Mouse (Mus musculus) neural tube, embryonic 13.5 days (tissue): ENCODE data around the gene Pgp. TPM values are rescaled to one million over a fixed set of nuclear protein-coding genes. Genes with fewer than 3 reads are reported as not detected.
A peak's percentile ranks its signal among the peaks of the same experiment; 100 is the strongest.

Source experiments
- ATAC-seq: fragments of 200-750 bp; cut with Nextera tagmentation; 2 replicates; pipeline ENCODE4 v1.8.0; 2017; ENCODE audit warnings: low read depth, mild to moderate bottlenecking, moderate TSS enrichment, moderate library complexity
- H3K27ac ChIP-seq: fragments of 300-500 bp; sonication (generic); replicated peaks from 2 replicates; pipeline ENCODE4 v1.5.1; 2015; ENCODE audit warnings: moderate library complexity, mild to moderate bottlenecking, inconsistent platforms
- H3K27me3 ChIP-seq: fragments of 300-500 bp; sonication (generic); 2 replicates; pipeline ENCODE4 v1.6.1; 2015; ENCODE audit warnings: mild to moderate bottlenecking, inconsistent platforms
- H3K36me3 ChIP-seq: fragments of 300-500 bp; sonication (generic); 2 replicates; pipeline ENCODE4 v1.6.1; 2015; ENCODE audit warnings: mild to moderate bottlenecking, inconsistent platforms
- H3K4me1 ChIP-seq: fragments of 300-500 bp; sonication (generic); replicated peaks from 2 replicates; pipeline ENCODE4 v1.6.1; 2015; ENCODE audit warnings: inconsistent platforms
- H3K4me2 ChIP-seq: fragments of 300-500 bp; sonication (generic); 2 replicates; pipeline ENCODE4 v1.6.1; 2015; ENCODE audit warnings: inconsistent platforms, mild to moderate bottlenecking, moderate library complexity
- H3K4me3 ChIP-seq: fragments of 300-500 bp; sonication (generic); 2 replicates; pipeline ENCODE4 v1.5.1; 2015; ENCODE audit warnings: mild to moderate bottlenecking, inconsistent platforms
- H3K9ac ChIP-seq: fragments of 300-500 bp; sonication (generic); 2 replicates; pipeline ENCODE4 v1.6.1; 2015; ENCODE audit warnings: moderate library complexity, mild to moderate bottlenecking, inconsistent platforms
- H3K9me3 ChIP-seq: fragments of 300-500 bp; sonication (generic); 2 replicates; pipeline ENCODE4 v1.6.1; 2016; ENCODE audit warnings: inconsistent platforms
- WGBS: fragments of 180-500 bp; shearing (Covaris S2); methylation state at CpG from one replicate; pipeline ENCODE4 v1.1.7; 2015; 5-methylcytosine and 5-hydroxymethylcytosine counted together
- polyA plus RNA-seq: library from polyadenylated mRNA; unstranded; fragments of >200 nt; fragmentation: Nextera tagmentation; extraction: Ambion mirVana; gene quantifications from 2 replicates; pipeline ENCODE4 v1.2.1, GENCODE M21; 2015

Pgp gene
- polyA plus RNA-seq, 1 experiment from 2014 or later: 57.4 TPM

GRCm38 (mm10) chr17:24490399-24490798 lies 20.2 kb downstream of the Pgp start:
- peak overlapping the region; percentile 97 for H3K9ac ChIP-seq
- WGBS: 67% methylated on average over 4 of the region's 4 CpGs
- H3K27ac ChIP-seq: peak overlapping the region; percentile 98; the same call in 1 of the 2 replicates
- peak overlapping the region; percentile 78 for H3K4me3 ChIP-seq
- ATAC-seq: no peak
- peaks cover 51% of the 10 kb centered on the region for H3K4me1 ChIP-seq
- H3K9me3 ChIP-seq: no peaks in the 10 kb centered on the region
- H3K4me2 ChIP-seq: peak overlapping the region; percentile 85
- H3K27me3 ChIP-seq: no peaks in the 10 kb centered on the region
- no peaks in the 10 kb centered on the region for H3K36me3 ChIP-seq

GRCm38 (mm10) chr17:24494627-24495335 lies 24.6 kb downstream of the Pgp start:
- no peak for ATAC-seq
- 32% methylated on average over 2 of the region's 2 CpGs for WGBS
- no peak overlapping the region for H3K9ac ChIP-seq
- H3K27me3 ChIP-seq: no peaks in the 10 kb centered on the region
- no peak overlapping the region for H3K4me2 ChIP-seq
- no peak overlapping the region for H3K4me3 ChIP-seq
- H3K9me3 ChIP-seq: no peaks in the 10 kb centered on the region
- H3K36me3 ChIP-seq: peaks cover 40% of the 10 kb centered on the region
- no peak overlapping the region; the same call in 1 of the 2 replicates for H3K27ac ChIP-seq
- H3K4me1 ChIP-seq: peaks cover 31% of the 10 kb centered on the region

GRCm38 (mm10) chr17:24495443-24495842 lies 25.3 kb downstream of the Pgp start:
- WGBS: 84% methylated on average over 3 of the region's 3 CpGs
- Histone ChIP-seq H3K27me3 (no peaks in the 10 kb centered on the region), H3K27ac (no peak overlapping the region; the same call in 1 of the 2 replicates), H3K9me3 (no peaks in the 10 kb centered on the region), H3K4me2 (no peak overlapping the region), H3K36me3 (peaks cover 45% of the 10 kb centered on the region), H3K9ac (0 out of 2 replicates have a peak overlapping the region, but pooled peaks have one; percentile 17), H3K4me1 (peaks cover 24% of the 10 kb centered on the region), H3K4me3 (no peak overlapping the region)
- no peak for ATAC-seq

GRCm38 (mm10) chr17:24496026-24496425 lies 25.8 kb downstream of the Pgp start:
- 86% methylated on average over 1 of the region's 1 CpGs for WGBS
- H3K27ac ChIP-seq: no peak overlapping the region
- H3K4me2 ChIP-seq: no peak overlapping the region
- no peaks in the 10 kb centered on the region for H3K9me3 ChIP-seq
- ATAC-seq: no peak
- H3K36me3 ChIP-seq: peaks cover 51% of the 10 kb centered on the region
- H3K4me3 ChIP-seq: no peak overlapping the region
- peaks cover 18% of the 10 kb centered on the region for H3K4me1 ChIP-seq
- 0 out of 2 replicates have a peak overlapping the region, but pooled peaks have one; percentile 34 for H3K9ac ChIP-seq
- H3K27me3 ChIP-seq: no peaks in the 10 kb centered on the region

GRCm38 (mm10) chr17:24502208-24502607 lies 32.0 kb downstream of the Pgp start:
- H3K27me3 ChIP-seq: no peaks in the 10 kb centered on the region
- ATAC-seq: no peak
- no peak overlapping the region for H3K9ac ChIP-seq
- H3K36me3 ChIP-seq: peaks cover 98% of the 10 kb centered on the region
- H3K4me2 ChIP-seq: no peak overlapping the region
- WGBS: 48% methylated on average over 11 of the region's 11 CpGs
- no peaks in the 10 kb centered on the region for H3K9me3 ChIP-seq
- H3K4me3 ChIP-seq: no peak overlapping the region
- H3K27ac ChIP-seq: no peak overlapping the region
- peaks cover 13% of the 10 kb centered on the region for H3K4me1 ChIP-seq

- no peak for ATAC-seq
- Histone ChIP-seq H3K4me3 (no peak overlapping the region), H3K27ac (no peak overlapping the region), H3K4me1 (peaks cover 13% of the 10 kb centered on the region), H3K27me3 (no peaks in the 10 kb centered on the region), H3K36me3 (peaks cover 98% of the 10 kb centered on the region), H3K4me2 (no peak overlapping the region), H3K9ac (no peak overlapping the region), H3K9me3 (no peaks in the 10 kb centered on the region)
- WGBS: 92% methylated on average over 10 of the region's 10 CpGs
These were observed 33.9 kb downstream of the Pgp start for GRCm38 (mm10) chr17:24504085-24504484.

GRCm38 (mm10) chr17:24505286-24505955 lies 35.2 kb downstream of the Pgp start:
- H3K27me3 ChIP-seq: no peaks in the 10 kb centered on the region
- no peak overlapping the region for H3K4me3 ChIP-seq
- H3K9me3 ChIP-seq: no peaks in the 10 kb centered on the region
- no peak for ATAC-seq
- H3K9ac ChIP-seq: 0 out of 2 replicates have a peak overlapping the region, but pooled peaks have one; percentile 31
- H3K4me1 ChIP-seq: peaks cover 13% of the 10 kb centered on the region
- WGBS: 86% methylated on average over 30 of the region's 30 CpGs
- H3K36me3 ChIP-seq: peaks cover 100% of the 10 kb centered on the region
- no peak overlapping the region for H3K27ac ChIP-seq
- no peak overlapping the region for H3K4me2 ChIP-seq

GRCm38 (mm10) chr17:24506332-24507070 lies 36.3 kb downstream of the Pgp start:
- H3K27me3 ChIP-seq: no peaks in the 10 kb centered on the region
- H3K9me3 ChIP-seq: no peaks in the 10 kb centered on the region
- 0 out of 2 replicates have a peak overlapping the region, but pooled peaks have one; percentile 31 for H3K9ac ChIP-seq
- H3K4me3 ChIP-seq: no peak overlapping the region
- ATAC-seq: no peak
- peaks cover 13% of the 10 kb centered on the region for H3K4me1 ChIP-seq
- WGBS: 34% methylated on average over 36 of the region's 36 CpGs
- peak overlapping the region; percentile 30; the same call in 1 of the 2 replicates for H3K4me2 ChIP-seq
- H3K27ac ChIP-seq: 0 out of 2 replicates have a peak overlapping the region, but pooled peaks have one; percentile 52
- H3K36me3 ChIP-seq: peaks cover 100% of the 10 kb centered on the region

GRCm38 (mm10) chr17:24507129-24507664 lies 37.0 kb downstream of the Pgp start:
- H3K4me3 ChIP-seq: no peak overlapping the region
- 0 out of 2 replicates have a peak, but pooled peaks have one; percentile 2 for ATAC-seq
- H3K4me2 ChIP-seq: no peak overlapping the region
- H3K36me3 ChIP-seq: peaks cover 100% of the 10 kb centered on the region
- H3K4me1 ChIP-seq: peaks cover 13% of the 10 kb centered on the region
- H3K27me3 ChIP-seq: no peaks in the 10 kb centered on the region
- WGBS: 59% methylated on average over 18 of the region's 19 CpGs
- no peak overlapping the region for H3K27ac ChIP-seq
- no peaks in the 10 kb centered on the region for H3K9me3 ChIP-seq
- H3K9ac ChIP-seq: no peak overlapping the region

GRCm38 (mm10) chr17:24507806-24508460 lies 37.7 kb downstream of the Pgp start:
- no peak overlapping the region for H3K4me2 ChIP-seq
- 82% methylated on average over 12 of the region's 12 CpGs for WGBS
- H3K27ac ChIP-seq: no peak overlapping the region
- H3K4me3 ChIP-seq: no peak overlapping the region
- 0 out of 2 replicates have a peak overlapping the region, but pooled peaks have one; percentile 3 for H3K9ac ChIP-seq
- no peaks in the 10 kb centered on the region for H3K27me3 ChIP-seq
- ATAC-seq: no peak
- peaks cover 97% of the 10 kb centered on the region for H3K36me3 ChIP-seq
- no peaks in the 10 kb centered on the region for H3K9me3 ChIP-seq
- peaks cover 13% of the 10 kb centered on the region for H3K4me1 ChIP-seq

- 0 out of 2 replicates have a peak overlapping the region, but pooled peaks have one; percentile 19 for H3K9ac ChIP-seq
- ATAC-seq: peak; percentile 45; the same call in 1 of the 2 replicates
- H3K27me3 ChIP-seq: no peaks in the 10 kb centered on the region
- H3K4me3 ChIP-seq: no peak overlapping the region
- H3K9me3 ChIP-seq: no peaks in the 10 kb centered on the region
- H3K4me2 ChIP-seq: peak overlapping the region; percentile 5; the same call in 1 of the 2 replicates
- 60% methylated on average over 5 of the region's 5 CpGs for WGBS
- H3K4me1 ChIP-seq: peaks cover 4% of the 10 kb centered on the region; the same call in 1 of the 2 replicates
- peaks cover 91% of the 10 kb centered on the region for H3K36me3 ChIP-seq
- no peak overlapping the region for H3K27ac ChIP-seq
These were observed 43.4 kb downstream of the Pgp start for GRCm38 (mm10) chr17:24513609-24514008.
